Mouse (Mus musculus) mesoderm, embryonic 11.5 days (tissue): ENCODE measurements around the gene Olfr996.
"Not testable (repeated sequence)": the region's sequence is repeated elsewhere in the genome, so short reads cannot be mapped to it uniquely, and the experiment has no call there.

ENCODE experiments used
- DNase-seq: peaks from one replicate; pipeline ENCODE4 v3.0.0-alpha.2; 2012; ENCODE audit warnings: low read depth, low spot score

The Olfr996 gene

DNA sequence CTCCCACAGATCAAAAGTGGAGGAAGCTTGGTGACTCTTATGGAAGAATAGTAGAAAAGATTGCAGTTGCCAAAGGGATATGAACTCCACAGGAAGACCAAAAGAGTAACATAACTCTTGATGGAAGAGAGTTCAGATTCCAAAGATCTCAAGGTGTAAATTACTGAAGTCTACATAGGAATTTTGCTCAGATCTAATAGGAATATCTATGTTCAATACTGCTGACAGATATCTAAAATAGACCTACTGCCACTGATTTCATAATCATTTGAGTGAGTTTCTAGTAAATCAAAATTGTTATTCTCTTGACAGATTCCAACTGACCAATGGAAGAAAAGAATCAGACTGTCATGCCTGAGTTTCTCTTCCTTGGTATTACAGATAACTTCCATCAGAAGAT, at the start of gene Olfr996:
TSS of gene Olfr996 (plus strand) at position 301 of the 400 bp plus-strand sequence.
- DNase-seq = no peak

GRCm38 (mm10) chr2:85532082-85532778, 46.8 kb upstream of the Olfr996 start:
- DNase-seq = no peak

DNA sequence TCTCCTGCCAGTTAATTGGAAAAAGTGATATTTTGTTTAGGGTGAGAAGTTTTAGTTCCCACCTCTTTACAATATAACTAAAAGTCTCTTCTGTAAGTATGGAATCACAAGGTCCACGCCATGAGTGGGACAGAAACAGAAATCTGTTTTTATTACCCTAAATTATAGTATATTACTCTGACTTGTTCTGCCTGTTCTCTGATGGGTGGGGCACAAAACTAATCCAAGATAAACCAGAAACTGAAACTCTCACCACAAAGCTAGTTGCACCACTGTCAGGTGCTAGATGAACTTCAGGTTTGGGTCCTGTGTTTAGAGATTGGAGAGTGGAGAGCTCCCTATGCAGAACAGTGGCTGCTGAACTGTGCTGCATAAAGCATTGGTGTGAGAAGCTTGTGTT, 45.1 kb upstream of the Olfr996 start:
- no peak for DNase-seq

DNA sequence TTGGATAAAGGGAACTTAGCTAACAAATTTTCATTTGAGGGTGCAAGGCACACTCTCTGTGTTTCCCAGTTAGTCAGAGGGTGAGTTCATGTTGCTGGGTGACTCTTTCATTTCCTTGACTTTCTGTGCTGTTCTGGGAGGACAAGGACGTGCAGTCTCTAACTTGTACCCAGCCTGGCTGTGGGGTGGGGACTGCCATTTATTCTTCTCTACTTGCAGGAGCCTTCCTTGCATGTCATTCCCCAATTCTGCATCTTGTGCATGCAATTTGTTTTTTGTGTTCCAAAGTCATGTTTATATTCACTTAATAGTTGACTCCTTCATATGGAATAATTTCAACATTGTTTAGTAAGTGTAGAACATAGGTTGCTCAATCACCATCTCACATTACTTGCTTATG, 24.2 kb upstream of the Olfr996 start:
- no peak for DNase-seq

GRCm38 (mm10) chr2:85560226-85560625, 18.8 kb upstream of the Olfr996 start:
- DNase-seq = no peak

GRCm38 (mm10) chr2:85561187-85561586, 17.8 kb upstream of the Olfr996 start:
- peak; percentile 61 for DNase-seq

- not testable (repeated sequence) for DNase-seq
Measured at GRCm38 (mm10) chr2:85588648-85589047, 9.6 kb downstream of the Olfr996 start, which contains the start of gene Olfr998. Olfr998 (plus strand) TSS chr2:85588948.

- DNase-seq = no peak
Measured at GRCm38 (mm10) chr2:85611803-85612202, 32.8 kb downstream of the Olfr996 start, which contains the start of gene Olfr1000. Olfr1000 (minus strand) TSS chr2:85611903.
